Mouse (Mus musculus) macrophage (primary cell): ENCODE results near the gene Fgfrl1. TPM values are rescaled to one million over a fixed set of nuclear protein-coding genes. Genes with fewer than 3 reads are reported as not detected.

Experiments used
- H3K27ac ChIP-seq: fragments of 350-480 bp; formaldehyde crosslinking; 2 replicates; pipeline ENCODE4 v1.9.0; 2021
- H3K36me3 ChIP-seq: fragments of 350-480 bp; formaldehyde crosslinking; 2 replicates; pipeline ENCODE4 v1.9.0; 2021; ENCODE audit errors: inconsistent target
- H3K4me3 ChIP-seq: fragments of 350-480 bp; formaldehyde crosslinking; 2 replicates; pipeline ENCODE4 v1.9.0; 2021; ENCODE audit errors: inconsistent target
- H3K79me2 ChIP-seq: fragments of 350-480 bp; formaldehyde crosslinking; 2 replicates; pipeline ENCODE4 v1.9.0; 2021; ENCODE audit errors: inconsistent target
- WGBS: methylation state at CpG from one replicate; pipeline ENCODE4 v1.1.7; 2026; ENCODE audit warnings: inconsistent platforms; ENCODE audit not compliant: missing documents; 5-methylcytosine and 5-hydroxymethylcytosine counted together
- polyA plus RNA-seq: library from polyadenylated mRNA; stranded (reverse); fragments of 250-400 nt; gene quantifications from 3 replicates; pipeline ENCODE4 v1.2.4, GENCODE M21; 2018; ENCODE audit warnings: inconsistent platforms

Fgfrl1 gene
- polyA plus RNA-seq, 1 experiment from 2014 or later = 1.3 TPM

DNA sequence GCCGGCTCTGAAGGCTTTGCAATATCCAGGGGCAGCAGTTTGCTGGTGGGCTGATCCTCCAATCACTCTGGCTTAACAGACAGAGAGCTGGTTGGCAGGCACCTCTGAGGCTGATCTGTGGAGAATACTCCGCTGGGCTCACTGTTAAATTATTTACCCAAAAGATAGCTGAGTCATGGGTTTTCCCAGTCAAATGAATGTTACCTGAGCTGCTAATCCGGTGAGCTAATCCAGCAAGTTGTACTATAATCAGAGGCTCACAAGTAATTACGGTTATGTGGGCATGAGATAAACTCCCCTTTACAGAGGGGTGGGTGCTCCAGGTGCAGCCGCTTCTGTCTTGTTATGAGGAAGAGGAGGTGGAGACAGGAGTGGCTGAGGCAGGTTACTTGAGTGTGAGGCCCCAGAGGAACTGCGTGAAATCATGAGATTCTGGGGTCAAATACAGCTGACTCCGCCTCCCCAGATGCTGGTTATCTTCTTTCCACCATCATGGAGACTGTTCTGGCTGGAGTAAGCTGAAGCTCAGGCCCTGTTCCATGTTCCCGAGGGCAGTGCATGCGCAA is 16.8 kb upstream of the Fgfrl1 start, which contains the start of gene Slc26a1:
TSS of gene Slc26a1 (minus strand) at position 319 of the 566 bp plus-strand sequence.
- H3K27ac ChIP-seq = no peak within 1 kb of the TSS
- 91% methylated on average over 9 of the region's 9 CpGs for WGBS
- H3K4me3 ChIP-seq = no peak within 1 kb of the TSS
- peaks cover 9% of the 10 kb centered on the region; the same call in 1 of the 2 replicates for H3K79me2 ChIP-seq
- H3K36me3 ChIP-seq = peaks cover 34% of the 10 kb centered on the region

DNA sequence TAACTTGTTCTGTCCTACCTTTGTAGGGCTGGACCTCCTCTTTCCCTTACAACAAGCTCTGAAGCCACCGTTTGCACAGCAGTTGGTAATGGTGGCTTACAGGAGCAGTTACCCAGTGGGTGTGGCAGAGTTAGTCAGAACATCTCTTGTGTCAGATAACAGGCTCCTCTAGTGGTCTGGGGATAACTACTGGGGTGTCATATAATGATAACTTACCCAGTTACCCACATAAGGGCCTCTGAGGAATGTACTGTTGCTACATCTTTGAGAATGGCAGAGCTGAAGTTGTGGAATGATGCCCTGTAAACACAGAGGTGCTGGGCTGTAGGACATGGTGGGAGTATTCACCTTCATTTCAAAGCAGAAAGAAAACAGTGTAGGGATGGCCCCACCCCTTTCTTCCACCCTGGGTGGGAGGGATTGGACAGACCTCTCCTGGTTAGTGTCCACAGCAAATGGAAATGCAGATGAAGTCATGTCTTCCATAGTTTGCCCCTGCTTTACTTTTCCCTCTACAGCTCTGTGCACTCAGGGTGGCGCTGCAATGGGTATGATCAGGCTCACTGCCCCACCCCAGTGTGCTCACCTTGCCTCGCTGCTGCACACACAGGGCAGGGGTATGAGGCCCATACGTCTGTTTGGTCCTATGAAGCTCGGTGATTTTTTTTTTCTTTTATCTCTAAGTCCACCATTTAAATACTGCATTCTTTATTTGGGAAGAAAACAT is 15.2 kb upstream of the Fgfrl1 start:
- WGBS = 92% methylated on average over 5 of the region's 5 CpGs
- no peak overlapping the region for H3K4me3 ChIP-seq
- no peak overlapping the region for H3K27ac ChIP-seq

DNA sequence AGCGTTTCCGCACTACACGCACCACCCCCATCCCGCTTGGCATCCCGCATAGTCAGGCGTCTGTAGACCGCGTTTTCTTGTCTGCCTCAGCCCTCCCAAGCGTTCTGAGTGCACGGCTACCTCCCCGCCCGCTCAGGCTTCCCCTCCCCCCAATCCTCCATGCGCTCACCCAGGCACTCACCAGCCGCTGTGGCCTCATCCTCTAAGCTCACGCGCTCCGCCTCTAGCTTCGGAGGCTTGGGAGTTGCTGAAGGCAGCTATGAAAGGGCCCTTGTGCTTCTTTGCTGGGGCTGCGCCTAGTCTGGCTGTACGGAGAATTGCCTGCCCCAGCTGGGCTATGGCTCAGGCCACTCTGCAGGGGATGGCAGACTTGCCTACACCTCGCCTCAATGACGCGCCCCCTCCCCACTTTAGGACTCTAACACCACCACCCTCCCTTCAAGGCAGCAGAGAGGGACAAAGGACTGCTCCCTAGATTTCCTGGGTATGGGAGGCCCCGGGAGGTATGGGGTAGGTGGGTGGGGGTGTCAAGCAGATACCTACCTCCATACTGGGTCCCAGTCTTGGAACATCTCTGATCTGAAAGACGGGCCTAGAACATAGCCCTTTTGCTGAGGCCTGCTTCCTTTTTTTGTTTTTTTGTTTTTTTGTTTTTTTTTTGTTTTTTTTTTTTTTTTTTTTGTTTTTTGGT is 14.4 kb upstream of the Fgfrl1 start:
- Histone ChIP-seq H3K79me2 (no peaks in the 10 kb centered on the region; the same call in 1 of the 2 replicates), H3K4me3 (no peak overlapping the region), H3K27ac (no peak overlapping the region), H3K36me3 (peaks cover 27% of the 10 kb centered on the region)
- 82% methylated on average over 25 of the region's 25 CpGs for WGBS

More for the DNA sequence above, 15.2 kb upstream of the Fgfrl1 start:
- H3K36me3 ChIP-seq = peaks cover 34% of the 10 kb centered on the region
- H3K79me2 ChIP-seq = no peaks in the 10 kb centered on the region; the same call in 1 of the 2 replicates

DNA sequence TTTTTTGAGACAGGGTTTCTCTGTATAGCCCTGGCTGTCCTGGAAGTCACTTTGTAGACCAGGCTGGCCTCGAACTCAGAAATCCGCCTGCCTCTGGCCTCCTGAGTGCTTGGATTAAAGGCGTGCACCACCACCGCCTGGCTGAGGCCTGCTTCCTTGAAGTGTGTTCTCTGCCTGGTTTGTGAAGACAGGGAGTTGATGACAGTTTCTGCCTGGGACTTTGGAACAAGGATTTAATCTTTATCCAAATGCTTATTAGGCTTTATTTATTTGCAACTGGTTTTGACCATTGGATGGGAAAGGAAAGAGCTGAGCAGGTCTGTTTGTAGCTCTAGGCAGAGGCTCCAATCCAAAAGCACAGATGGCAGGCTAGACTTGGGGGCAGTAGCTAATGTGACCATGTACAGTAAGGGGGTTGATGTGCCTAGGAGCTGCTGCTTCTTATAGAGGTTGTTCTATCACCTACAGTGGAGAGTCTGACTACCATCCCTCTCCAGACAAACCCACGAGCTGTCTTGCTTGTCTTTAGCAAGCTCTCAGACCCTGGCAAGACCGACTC is 13.8 kb upstream of the Fgfrl1 start:
- Histone ChIP-seq H3K36me3 (peaks cover 27% of the 10 kb centered on the region), H3K79me2 (no peaks in the 10 kb centered on the region; the same call in 1 of the 2 replicates), H3K4me3 (no peak overlapping the region), H3K27ac (no peak overlapping the region)
- WGBS = 85% methylated on average over 6 of the region's 6 CpGs

DNA sequence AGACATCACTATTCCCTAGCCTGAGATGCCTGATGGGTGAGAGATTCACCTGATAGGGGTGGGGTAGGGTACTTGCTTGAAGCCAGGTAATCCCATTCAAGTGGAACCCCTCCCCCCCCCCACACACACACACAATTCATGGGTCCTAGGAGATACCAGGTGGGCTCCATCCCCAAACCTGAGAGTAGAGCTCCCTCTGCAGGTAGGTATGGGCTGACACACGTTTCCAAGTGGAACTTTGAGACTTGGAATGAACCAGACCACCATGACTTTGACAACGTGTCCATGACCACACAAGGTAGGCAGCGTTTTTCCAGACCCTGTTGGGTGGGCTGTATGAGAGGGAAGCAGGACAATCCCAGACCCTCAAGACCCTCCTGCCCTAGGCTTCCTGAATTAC is 12.3 kb upstream of the Fgfrl1 start:
- H3K27ac ChIP-seq = no peak overlapping the region
- H3K36me3 ChIP-seq = peaks cover 30% of the 10 kb centered on the region
- no peaks in the 10 kb centered on the region for H3K79me2 ChIP-seq
- 83% methylated on average over 2 of the region's 3 CpGs for WGBS
- no peak overlapping the region for H3K4me3 ChIP-seq

DNA sequence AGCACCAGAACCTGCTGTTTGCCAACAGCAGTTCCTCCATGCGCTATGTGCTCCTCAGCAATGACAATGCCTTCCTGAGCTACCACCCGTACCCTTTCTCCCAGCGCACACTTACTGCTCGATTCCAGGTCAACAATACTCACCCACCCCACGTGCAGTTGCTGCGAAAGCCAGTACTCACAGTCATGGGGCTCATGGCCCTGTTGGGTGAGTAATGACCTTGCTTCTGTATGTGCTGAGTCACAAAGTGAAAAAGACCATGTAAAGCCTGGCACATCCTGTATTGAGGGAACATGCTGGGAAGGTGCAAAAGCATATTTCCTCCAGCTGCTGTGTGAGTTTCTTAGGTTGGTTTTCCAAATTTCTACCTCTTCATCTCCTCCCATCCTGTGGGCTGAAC is 11.3 kb upstream of the Fgfrl1 start:
- Histone ChIP-seq H3K79me2 (no peaks in the 10 kb centered on the region), H3K27ac (no peak overlapping the region), H3K36me3 (peaks cover 30% of the 10 kb centered on the region), H3K4me3 (no peak overlapping the region)
- 94% methylated on average over 6 of the region's 6 CpGs for WGBS

DNA sequence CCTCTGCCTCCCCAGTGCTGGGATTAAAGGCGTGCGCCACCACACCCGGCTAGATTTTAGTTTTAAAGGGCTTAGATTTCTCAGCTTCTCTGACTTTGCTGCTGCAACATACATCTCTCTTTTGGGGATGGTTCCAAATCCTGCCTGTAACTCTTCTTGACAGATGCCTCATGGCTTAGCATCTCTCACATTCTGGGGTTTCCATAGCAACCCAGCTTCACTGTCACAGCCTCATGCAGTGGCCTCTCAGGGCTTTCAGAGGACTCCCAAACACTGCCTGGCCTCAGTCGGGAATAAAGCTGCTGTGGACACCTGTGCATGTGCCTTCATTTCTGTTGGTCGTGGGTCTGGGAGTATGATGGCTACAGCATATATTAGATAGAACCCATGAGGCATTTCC is 3.1 kb upstream of the Fgfrl1 start:
- 83% methylated on average over 5 of the region's 5 CpGs for WGBS
- Histone ChIP-seq H3K4me3 (no peak overlapping the region), H3K79me2 (no peaks in the 10 kb centered on the region)

DNA sequence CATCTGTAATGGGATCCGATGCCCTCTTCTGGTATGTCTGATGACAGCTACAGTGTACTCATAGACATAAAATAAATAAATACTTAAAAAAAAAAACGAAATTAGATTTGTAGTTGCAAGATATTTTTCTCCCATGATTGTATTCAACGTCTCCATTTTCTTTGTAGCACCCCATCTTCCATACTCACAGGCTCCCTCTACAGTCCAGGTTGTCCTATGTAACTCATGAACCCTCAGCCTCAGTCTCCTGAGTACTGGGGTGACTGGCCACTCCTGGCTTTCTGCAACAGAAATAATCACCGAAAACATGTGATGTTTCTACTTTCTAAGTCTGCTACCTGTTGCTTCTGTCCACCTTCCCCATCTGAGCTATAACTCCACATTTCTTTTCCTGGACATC is 1.0 kb upstream of the Fgfrl1 start:
- H3K4me3 ChIP-seq = no peak overlapping the region
- no peaks in the 10 kb centered on the region for H3K36me3 ChIP-seq
- WGBS = 65% methylated on average over 4 of the region's 4 CpGs
- H3K79me2 ChIP-seq = no peaks in the 10 kb centered on the region
- no peak overlapping the region for H3K27ac ChIP-seq

More for the DNA sequence above, 3.1 kb upstream of the Fgfrl1 start:
- H3K36me3 ChIP-seq = 0 out of 2 replicates have a peak, but pooled peaks cover under 1% of the 10 kb centered on the region
- no peak overlapping the region for H3K27ac ChIP-seq

DNA sequence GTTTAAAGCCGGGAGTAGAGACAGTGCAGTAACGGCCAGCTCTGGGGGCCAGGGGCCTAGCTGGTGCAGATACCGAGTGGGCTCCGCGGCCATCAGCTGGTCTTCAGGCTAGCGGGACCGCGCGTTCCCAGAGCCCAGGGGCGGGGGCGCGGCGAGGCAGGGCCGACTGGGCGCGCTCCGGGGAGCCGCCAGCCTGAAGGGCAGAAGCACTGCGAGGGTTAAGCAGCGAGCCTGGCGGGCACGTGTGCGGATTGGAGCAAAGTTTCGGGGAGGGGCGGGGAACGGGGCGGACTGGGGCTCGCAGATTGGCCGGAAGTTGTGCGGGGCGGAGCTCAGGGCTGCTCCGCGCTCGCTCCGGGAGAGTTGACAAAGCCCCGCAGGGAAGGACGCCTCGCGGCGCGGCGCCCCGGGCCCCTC is 1.7 kb downstream of the Fgfrl1 start:
- WGBS = under 1% methylated on average over 28 of the region's 43 CpGs
- no peak overlapping the region for H3K27ac ChIP-seq
- no peaks in the 10 kb centered on the region for H3K79me2 ChIP-seq

DNA sequence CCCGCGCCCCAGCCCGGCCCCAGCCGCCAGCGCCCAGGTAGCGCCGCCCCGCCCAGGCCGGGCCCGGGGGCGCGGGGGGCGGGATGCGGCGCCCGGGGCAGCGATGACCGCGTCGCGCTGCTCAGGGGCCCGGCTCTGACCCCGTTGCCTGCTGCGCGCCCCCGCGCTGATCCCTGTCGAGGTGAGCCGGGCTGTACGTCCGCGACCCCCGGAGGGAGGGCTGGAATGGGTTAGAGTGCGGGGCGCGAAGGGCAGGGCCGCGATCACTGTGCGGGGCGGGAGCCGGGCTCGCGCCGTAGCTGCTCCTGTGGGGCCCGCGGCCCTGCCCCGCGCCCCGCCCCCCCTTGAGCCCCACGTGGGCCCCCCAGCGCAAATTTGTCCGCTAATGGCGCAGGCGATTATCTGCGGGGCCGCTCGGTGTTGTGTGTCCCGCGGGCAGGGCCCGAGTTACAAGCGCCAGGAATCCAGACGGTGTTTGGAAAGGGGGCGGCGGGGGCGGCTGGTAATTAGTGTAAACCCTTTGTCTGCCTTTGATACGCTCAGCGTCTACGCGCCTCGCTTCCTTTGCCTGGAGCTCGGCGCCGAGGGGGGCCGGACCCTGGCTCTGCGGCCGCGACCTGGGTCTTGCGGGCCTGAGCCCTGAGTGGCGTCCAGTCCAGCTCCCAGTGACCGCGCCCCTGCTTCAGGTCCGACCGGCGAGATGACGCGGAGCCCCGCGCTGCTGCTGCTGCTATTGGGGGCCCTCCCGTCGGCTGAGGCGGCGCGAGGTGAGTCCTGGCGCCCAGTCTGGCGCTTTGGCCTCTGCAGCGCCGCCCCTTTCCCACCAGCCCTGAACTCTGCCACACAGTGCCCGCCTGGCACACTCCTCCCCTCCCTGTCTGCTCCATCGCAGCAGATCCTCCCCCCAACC is 2.4 kb downstream of the Fgfrl1 start:
- no peaks in the 10 kb centered on the region for H3K79me2 ChIP-seq
- H3K4me3 ChIP-seq = no peak overlapping the region
- no peak overlapping the region for H3K27ac ChIP-seq
- WGBS = 3% methylated on average over 89 of the region's 99 CpGs
- no peaks in the 10 kb centered on the region for H3K36me3 ChIP-seq

More for the DNA sequence above, 1.7 kb downstream of the Fgfrl1 start:
- Histone ChIP-seq H3K36me3 (no peaks in the 10 kb centered on the region), H3K4me3 (no peak overlapping the region)

DNA sequence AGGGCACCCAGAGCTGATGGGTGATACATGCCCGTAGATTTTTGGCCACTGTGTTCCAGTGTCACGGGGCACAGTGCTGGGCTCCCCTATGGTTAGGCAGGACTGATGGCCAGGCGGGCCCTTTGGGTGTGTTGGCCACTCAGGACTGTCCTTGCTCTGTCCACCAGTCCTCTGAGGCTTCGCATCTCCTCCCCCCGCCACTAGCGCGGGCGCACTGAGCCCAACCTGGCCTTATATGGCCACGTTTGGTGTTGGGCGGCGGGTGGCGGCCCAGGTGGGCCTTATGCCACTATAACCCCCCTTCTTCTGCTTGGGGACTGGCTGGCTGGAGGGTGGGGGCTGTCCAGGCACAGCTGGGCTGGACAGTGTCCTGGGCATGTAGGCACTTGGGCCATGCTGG is 3.7 kb downstream of the Fgfrl1 start:
- Histone ChIP-seq H3K36me3 (no peaks in the 10 kb centered on the region), H3K27ac (no peak overlapping the region), H3K4me3 (no peak overlapping the region), H3K79me2 (no peaks in the 10 kb centered on the region)
- 95% methylated on average over 9 of the region's 12 CpGs for WGBS

DNA sequence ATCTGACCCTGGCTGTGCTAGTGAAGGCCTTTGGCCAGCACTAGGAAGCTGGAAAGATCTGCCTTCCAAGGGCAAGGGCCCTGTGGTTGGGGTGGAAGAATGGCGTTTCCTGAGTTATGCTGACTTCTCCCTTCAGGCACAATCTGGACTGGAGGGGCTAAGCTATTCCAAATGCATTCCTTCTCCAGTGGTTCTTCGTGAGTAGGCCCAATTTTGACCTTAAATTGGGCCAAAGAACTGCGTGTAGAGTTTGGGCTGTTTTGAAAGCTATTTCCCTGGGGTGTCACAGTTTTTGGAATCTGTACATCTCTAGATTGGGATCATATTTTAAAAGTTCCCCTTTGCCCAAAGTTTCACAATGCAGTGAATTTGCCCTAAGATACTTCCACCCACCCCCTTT is 4.4 kb downstream of the Fgfrl1 start:
- Histone ChIP-seq H3K36me3 (no peaks in the 10 kb centered on the region), H3K27ac (no peak overlapping the region), H3K79me2 (no peaks in the 10 kb centered on the region), H3K4me3 (no peak overlapping the region)
- 72% methylated on average over 3 of the region's 3 CpGs for WGBS

DNA sequence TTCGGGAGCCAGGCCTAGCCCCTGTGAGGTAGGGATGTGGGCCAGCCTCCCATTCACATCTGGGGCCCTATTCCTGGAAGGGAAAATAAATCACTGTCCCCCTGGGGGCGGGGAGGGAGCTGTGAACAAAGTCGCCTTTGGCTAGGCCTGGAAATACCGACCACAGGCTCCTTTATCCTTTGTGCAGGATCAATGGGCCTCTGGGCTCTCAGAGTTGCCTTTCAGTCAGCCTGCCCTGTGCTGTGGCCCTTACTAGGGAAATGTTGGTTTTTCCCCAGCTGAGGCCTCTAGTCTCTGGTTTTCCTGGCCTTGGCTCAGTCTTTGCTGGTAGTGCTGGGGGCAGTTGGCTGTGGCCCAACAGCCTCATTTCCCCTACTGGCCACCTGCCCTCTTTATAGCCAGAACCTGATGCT is 5.2 kb downstream of the Fgfrl1 start:
- Histone ChIP-seq H3K79me2 (no peaks in the 10 kb centered on the region), H3K36me3 (no peaks in the 10 kb centered on the region), H3K27ac (no peak overlapping the region), H3K4me3 (no peak overlapping the region)
- WGBS = 91% methylated on average over 4 of the region's 4 CpGs

DNA sequence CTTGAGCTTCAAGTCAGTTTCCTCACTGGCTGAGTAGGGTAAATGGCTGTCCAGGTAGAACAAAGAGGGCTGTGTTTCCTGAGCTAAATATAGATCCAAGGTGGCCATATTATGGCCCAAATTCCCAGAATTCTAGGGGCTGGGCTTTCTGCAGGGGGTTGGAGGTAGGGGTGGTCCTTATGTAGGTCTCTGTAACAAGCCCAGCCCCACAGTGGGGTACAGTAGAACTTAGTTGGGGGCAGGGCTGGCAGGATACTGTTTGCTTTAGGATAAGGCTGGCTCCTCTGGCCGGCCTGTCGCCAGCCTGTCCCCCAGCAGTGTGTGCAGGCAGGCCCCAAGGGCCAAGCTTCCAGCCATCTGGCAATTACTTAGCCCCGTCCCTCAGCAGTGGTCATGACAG is 8.2 kb downstream of the Fgfrl1 start:
- H3K79me2 ChIP-seq = no peaks in the 10 kb centered on the region
- H3K4me3 ChIP-seq = no peak overlapping the region
- WGBS = 91% methylated on average over 3 of the region's 3 CpGs
- H3K27ac ChIP-seq = no peak overlapping the region
- H3K36me3 ChIP-seq = no peaks in the 10 kb centered on the region
